Mouse (Mus musculus) ZHBTc4 (cell line): Measurements from ENCODE around the gene Hoxc4.
A peak's percentile ranks its signal among the peaks of the same experiment; 100 is the strongest.

Experiments
- DNase-seq: peaks from one replicate; pipeline ENCODE4 v3.0.0-alpha.2; 2011; ENCODE audit warnings: low read depth, low spot score

Hoxc4 gene

GRCm38 (mm10) chr15:103011928-103012486 lies 6.7 kb upstream of the Hoxc4 start:
- peak; percentile 53 for DNase-seq

GRCm38 (mm10) chr15:103013238-103013984 lies 5.3 kb upstream of the Hoxc4 start:
- DNase-seq, result peak; percentile 73

DNA sequence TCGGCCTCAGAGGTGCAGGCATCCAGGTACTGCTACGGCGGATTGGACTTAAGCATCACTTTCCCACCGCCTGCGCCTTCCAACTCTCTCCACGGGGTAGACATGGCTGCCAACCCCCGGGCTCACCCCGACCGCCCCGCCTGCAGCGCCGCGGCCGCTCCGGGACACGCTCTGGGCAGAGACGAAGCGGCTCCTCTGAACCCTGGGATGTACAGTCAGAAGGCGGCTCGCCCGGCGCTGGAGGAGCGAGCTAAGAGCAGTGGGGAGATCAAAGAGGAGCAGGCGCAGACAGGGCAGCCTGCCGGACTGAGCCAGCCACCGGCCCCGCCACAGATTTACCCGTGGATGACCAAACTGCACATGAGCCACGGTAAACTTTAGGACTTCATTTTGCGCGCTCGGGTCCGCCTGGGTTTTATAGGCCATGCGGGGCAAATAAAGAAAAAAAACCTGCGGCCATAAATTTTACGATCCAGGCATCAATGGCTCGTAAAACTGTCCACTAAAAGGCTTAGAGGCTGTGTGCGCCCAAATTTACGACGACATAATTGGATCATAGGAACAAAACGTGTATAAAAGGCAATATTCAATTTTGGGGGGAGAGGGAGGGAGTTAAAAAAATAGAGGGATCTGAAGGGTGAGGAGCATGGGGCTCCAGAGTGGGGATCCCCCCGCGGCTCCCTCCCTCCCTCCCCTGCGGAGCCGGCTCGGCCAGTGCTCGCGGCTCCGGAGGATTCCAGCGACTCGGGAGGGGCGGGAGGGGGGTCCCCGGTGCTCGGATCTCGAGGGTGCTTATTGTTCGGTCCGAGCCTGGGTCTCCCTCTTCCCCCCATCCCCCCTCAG lies 4.3 kb upstream of the Hoxc4 start:
- DNase-seq, result peak; percentile 83

GRCm38 (mm10) chr15:103015009-103015399 lies 3.7 kb upstream of the Hoxc4 start:
- peak; percentile 62 for DNase-seq

- DNase-seq, result peak; percentile 81
These were observed 3.1 kb upstream of the Hoxc4 start for GRCm38 (mm10) chr15:103015406-103016166.

DNA sequence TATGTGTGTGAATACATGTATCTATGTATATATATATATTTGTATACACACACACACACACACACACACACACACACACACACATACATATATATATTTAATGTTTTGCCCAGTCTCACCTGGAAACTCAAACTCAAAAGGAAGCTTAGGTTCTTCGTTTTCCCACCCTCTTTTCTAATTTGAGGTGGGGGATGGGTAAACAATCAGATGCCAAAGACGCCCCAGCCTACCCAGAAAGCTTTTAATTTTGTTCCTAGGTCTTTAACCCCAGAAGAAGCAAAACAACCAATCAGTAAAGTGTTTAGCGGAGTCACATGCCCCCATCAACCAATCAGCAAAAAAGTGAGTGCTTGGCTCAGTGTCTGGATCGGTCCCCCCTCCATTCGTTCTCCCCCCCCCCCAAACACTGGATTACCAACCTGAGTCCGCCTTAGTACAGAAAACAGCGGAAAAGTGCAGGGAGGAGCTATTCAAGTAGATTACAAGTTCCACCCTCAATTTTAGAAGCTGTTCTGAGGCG lies 2.2 kb downstream of the Hoxc4 start:
- DNase-seq, result no peak

DNA sequence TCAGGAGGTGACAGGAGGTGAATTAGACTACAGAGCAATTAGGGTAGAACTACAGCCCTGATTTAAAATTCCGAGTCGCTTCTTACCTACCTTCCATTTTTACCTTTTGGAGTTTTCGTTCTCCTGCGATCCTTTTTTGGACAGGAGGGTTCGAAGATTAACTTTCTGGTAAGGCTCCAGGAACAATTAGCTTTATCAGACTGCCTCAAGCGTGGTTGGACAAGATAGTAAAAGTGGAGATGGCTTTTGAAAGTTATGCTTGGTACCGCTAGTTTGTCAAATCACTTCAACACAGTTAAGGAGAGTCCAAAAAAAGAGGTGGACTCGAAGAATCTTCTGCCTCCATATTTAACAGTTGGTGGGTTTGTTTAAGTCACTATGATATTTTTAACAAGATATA lies 2.8 kb downstream of the Hoxc4 start:
- no peak for DNase-seq

- DNase-seq, result no peak
These were observed 5.4 kb downstream of the Hoxc4 start for GRCm38 (mm10) chr15:103024131-103024530.

DNA sequence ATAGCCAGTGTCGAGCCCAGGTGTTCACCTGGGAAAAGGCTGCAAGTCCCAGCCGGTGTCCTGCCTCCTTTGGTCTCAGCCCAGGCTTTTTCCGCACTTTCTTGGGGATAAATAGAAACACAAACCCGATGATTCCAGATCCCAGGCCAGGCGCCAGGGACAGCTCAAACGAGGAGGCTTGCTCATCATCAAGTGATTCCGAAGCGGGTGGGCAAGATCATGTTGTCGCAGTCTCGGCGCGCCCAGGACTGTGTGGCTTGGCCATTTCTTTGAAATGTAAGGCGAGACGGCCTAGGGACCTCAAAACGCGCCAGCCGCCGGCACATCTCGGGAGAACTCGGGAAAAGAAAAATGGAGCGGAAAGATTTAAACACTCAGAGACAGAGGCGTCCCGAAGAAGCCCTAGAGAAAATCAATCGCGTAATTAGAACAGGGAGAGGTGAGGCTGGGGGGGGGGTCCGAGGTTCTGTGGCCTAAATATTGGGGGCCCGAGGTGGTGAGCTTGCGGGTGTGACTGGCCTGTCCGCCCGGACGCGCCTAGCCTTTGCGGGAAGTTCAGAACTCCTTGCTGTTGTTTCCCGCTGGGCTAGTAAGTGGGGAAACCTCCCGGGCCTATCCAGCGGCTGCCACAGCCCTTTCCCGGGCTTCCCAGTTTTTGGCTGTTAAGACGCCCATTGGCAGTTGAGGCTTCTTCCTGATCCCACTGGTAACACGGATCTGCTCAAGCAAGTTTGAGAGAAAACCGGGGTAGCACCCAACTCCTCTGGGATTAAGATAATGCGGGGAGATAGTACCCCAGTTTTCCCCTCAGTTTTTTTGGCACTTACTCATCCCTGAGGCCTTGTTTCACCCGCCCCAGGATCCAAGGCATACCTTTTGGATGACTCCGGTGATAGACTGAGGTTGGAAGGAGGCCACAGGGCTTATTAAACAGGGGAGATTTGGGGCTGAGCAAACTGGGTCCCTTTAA lies 8.8 kb downstream of the Hoxc4 start:
- DNase-seq, result peak; percentile 68

DNA sequence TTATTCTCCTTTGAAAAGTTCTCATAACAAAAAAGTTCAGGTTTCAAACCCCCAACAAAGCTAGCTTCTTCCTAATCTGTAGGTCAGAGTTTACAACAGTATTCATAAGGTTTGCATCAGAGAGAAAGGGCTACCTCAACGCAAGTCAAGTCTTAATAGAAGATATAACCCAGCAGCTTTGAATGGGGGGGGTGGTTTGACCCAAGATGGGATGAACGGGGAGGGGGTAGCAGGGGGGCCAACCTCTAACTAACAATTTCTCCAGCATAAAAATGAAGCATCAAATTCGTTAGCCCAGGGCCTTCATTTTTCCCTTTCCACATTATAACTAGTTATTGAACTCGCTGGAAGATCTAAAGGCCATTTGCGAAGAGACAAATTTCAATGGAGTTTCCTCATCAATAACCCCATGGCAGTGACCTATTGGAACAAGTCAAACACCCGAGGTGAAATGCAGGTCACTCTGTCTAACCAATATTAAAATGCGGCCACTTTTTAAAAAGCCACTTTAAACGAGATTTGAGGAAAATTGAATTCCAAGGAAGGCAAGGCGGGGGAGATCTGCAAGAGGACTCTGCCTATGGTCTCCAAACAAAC lies 10.3 kb downstream of the Hoxc4 start:
- no peak for DNase-seq

DNA sequence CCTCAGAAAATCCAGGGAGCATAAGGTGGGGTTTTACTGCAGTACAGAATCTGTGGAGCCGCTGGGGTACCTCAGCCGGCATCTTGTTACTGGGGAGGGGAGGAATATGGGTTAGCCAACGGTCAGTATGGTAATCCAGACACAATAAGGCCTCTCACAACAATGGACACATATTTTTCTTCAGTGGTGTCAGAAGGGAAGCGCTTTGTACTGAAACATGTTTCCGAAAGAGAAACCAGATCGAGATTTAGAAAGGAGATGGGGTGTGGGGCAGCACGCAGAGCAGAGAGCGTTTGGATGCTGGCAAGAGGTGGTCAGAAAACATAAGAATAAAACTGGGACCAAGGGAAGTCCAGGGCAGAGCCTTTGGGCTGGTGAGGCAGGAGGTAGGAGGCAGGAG lies 11.4 kb downstream of the Hoxc4 start:
- DNase-seq, result no peak

- no peak for DNase-seq
These were observed 13.4 kb downstream of the Hoxc4 start for GRCm38 (mm10) chr15:103032167-103032566.

DNA sequence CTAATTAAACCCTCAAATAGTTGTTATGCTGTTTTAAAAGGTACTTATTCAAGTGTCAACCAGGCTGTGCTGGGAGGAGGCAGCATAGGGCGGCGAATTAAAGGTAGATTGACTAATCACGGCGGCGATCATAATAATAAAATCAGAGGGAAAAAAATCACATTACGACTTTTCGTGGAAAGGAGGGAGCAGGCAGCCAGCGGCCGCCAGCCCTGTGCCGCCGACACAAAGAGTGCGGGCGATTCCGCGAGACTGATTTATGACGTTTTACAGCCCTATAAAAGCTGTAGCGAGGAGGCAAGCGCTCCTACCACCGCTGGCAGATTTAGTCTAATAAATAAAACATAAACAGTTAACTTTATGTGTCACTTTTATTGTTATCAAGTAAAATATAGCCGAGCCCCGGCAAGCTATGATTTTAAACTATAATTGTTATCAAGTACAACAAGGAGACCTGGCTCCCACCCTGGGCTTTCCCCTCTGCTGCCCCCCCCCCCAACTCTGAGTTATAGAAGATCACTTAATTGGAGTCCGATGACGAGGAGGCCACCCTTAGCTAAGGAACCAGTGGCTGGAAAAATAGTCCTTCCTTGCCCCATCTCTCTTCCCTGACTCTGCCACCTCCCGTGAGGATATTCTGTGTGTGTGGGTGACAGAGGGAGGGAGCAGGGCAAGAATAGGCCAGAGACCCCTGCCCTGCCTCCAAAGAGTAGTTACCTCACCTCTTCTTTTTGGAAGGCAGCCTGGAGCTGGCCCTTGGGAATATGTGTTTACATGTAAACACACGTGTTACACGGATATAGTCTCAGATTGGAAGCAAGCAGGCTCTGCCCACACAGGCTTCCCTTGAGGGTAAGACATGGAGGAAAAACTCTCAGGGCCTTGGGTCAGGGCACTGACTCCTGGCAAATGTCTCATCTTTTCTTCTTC lies 14.2 kb downstream of the Hoxc4 start:
- DNase-seq, result no peak

GRCm38 (mm10) chr15:103034043-103034806 lies 15.5 kb downstream of the Hoxc4 start:
- no peak for DNase-seq

- peak; percentile 42 for DNase-seq
These were observed 16.2 kb downstream of the Hoxc4 start for GRCm38 (mm10) chr15:103034807-103035547.

- no peak for DNase-seq
These were observed 16.8 kb downstream of the Hoxc4 start for GRCm38 (mm10) chr15:103035548-103035881.

DNA sequence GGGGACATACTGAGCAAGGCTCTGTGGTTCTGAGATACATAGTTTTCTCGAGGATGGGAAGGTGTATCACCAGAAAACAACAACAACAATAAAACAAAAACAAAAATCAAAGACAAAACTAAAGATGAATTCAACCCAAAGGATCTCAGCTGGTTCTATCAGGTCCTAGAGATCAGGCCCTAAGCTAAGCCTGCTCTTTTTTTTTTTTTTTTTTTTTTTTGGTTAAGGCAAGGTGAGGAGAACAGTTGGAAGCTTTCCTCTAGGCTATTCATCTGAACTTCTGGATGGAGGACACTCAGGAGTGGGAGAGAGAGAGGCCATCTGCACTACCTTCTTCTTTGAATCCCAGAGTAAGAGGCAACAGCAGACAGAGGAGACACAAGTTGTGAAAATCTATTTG lies 18.8 kb downstream of the Hoxc4 start:
- no peak for DNase-seq
